Mouse (Mus musculus) adrenal gland, adult 8-10 months (tissue): ENCODE measurements around the gene Gpr33. TPM values are rescaled to one million over a fixed set of nuclear protein-coding genes. Genes with fewer than 3 reads are reported as not detected.

Source experiments
- DNase-seq: peaks from one replicate; pipeline ENCODE4 v3.0.0; 2022
- total RNA-seq, 4 experiments: library from RNA; stranded (reverse); gene quantifications; 2 replicates each; pipeline ENCODE4 v1.2.4; 2022

Gpr33 gene
- not detected for total RNA-seq

DNA sequence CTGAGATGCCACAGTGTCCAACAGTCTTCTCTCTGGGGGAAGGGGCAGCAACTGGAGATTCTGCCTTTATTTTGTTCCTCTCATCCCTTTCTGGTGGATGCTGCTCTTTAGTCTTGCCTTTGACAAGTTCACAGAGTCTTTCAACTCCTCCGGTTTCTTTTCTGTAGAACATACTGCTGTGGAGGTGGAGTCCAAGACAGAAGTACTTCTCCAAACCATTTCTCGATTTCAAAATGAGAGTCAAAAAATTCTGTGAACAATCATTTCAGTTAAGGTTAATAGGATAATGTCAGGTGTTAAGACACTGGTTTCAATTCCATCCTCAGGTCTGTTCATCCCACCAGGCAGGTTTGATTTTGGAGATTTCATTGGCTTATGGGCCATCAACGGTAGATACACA is at the start of gene Gpr33:
Gpr33 (minus strand) TSS at position 101 of the 400 bp plus-strand sequence.
- no peak for DNase-seq

DNA sequence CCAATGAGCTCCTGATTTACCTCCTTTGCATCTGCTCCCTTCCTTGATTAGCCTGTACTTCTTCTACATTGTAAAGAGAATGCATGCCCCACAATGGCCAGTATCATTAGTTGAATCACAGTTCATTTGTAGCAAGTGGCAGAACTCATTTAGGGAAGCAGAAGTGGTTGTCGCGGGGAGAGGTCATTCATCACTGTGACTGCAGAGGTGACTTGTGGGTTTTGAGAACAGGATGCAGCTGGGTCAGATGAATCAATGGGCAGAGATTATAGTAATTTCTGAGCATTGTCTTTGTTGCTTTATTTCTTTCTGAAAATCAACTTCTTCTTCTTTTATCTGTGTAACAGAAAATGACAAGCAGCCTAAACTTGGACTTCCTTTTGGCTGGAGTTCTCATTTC is 21.5 kb upstream of the Gpr33 start:
- DNase-seq = no peak

DNA sequence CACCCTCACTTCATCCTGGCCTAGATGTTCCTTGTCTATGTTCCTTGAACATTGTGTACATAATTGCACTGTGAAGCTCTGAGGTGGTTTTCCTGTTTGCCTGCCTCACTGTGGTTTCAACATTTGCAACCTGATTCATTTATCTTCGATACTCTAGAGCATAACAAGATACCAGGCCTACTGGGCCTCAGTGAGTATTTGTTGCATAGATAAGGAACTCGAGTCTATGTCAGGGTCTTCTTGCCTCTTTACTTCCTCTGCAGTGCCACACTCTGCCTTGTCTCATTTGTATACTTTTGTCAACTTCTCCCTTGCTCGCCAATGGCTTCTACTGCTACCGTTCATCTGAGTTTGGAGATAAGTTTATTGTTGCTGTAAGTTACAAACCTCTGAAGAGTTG is 18.5 kb upstream of the Gpr33 start:
- no peak for DNase-seq

DNA sequence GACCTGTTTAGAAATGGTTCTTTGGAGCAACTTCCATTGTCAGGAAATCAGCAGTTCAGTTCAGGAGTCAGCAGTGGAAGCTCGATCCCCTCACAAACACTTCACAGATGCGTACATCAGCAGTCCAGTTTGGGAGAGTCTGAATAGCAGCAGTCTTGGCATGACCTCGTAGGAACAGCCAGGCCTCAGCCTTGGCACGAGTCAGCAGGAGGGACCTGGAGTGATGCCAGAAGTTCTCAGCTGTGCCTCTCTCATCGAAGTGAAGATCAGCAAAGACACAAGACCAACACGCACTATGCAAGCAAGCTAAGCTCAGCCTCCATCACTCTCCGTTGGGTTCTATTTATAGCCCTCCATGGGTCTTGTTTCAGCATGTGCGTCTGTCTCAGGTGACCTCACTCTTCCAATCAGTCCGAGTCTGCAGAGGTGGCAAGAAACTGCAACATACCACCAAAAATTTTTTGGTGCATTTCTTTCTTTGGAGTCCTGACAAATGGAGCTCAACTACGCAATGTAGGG is 15.0 kb upstream of the Gpr33 start:
- peak; percentile 22 for DNase-seq

DNA sequence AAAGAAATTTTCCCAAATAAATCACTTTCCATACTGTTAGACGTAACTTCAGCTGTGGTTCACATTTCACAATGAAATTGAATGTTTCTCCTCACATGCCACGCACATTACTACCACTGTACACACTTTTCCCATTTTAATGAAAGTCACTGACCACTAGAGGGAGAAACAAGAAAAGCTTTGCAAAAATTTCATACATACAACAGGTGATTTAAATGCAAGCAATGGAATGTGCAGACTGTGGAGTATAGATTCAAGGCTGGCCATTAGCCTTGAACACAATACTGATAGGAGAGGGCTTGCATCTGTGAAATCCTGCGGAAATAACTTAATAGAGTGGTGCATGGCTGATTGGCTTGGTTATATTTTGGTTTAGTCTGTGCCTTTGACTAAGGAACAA is 10.5 kb upstream of the Gpr33 start:
- no peak for DNase-seq

DNA sequence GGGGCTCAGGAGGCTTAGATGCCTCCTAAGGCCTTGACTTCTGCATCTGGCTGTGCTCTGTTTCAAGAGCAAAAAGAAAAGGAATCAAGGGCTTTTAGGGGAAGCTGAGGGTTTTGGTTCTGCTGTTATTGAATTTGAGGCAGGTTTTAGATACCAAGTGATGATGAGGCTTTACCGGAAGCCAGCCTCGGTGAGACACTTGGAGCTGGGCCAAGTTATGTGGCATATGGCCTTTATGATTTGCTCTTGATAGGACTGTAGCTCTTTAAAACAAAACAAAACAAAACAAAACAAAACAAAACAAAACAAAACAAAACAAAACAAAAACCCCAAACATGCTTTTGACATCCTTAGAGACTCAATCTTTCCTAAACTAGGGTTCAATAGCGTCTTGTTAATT is 7.1 kb upstream of the Gpr33 start:
- DNase-seq = no peak

DNA sequence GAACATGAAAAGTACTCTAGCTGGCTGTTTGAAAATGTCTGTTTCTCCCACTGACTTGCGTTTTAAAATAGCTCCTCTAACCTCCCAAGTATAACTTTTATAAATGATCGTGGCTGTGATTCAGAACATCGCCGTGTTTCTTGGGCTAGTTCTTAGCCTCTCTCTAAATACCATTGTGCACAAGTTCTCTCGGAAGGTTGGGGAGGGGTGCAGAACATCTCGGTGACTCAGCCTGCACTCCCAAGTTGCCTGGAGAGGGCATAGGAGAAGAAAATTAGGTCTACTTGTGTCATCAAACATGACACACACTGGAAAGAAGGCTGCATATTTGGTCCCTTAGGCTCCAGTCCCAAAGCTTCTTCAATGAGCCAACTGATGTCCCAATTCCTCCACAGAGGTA is 4.4 kb upstream of the Gpr33 start:
- DNase-seq = no peak

DNA sequence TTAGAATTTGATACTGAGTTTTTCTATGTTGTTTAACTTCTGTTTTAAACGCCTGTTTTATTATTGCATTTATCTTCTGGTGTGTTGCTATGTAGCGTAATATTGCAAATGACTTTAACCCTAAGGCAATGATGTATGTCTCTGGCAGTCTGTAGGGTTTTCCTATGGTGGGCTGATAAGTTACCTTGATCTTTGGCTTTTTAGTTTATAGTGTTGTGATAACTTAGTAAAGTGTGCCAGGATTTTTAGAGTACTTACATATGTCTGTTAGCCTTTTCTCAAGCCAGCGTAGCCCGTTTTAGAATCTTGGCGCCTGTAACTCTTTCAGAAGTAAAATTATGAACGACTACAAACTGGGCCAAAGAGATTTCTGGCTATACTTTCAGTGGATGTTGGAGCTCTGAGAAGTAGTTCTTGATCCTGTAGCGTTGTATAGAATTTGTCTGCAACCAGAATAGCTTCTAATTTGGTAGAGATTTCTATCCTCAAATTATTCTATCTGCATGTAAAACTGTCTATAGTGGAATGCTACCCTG is 13.3 kb downstream of the Gpr33 start:
- no peak for DNase-seq

DNA sequence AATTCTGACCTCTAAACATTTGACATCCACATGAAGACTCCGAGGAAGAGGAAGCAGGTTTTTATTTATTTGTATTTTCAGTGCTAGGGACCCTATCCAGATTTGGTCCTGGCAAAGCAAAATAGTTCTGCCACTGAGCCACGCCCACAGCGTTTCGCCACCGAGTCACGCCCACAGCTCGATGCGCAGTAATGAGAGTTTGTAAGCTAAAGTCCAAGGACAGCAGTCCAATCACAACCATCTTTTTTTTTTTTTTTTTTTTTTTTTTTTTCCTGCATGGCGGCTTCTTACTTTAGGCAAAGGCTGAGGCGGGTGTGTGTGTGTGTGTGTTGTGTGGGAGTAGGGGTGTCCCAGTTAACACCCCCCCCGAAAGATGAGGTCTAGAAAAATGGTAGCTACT is 13.8 kb downstream of the Gpr33 start:
- no peak for DNase-seq

DNA sequence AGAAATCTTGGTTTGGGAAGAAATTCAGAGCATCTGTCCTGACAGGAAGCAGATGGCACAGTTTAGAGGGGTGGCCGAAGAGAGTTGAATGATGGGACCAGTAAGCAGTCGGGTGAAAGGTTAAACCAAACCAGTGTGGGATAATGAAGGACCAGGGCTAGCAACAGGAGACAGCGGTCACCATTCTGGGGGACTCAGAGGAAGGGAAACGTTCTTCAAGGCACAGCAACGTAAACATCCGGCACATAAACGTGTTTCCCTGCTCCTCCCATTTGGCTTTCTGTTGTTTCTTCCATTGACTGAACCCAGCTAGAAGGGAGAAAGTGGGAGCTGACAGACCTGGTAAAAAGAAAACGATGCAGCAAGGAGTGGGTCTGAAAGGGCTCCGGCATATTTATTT is 14.6 kb downstream of the Gpr33 start:
- DNase-seq = no peak

DNA sequence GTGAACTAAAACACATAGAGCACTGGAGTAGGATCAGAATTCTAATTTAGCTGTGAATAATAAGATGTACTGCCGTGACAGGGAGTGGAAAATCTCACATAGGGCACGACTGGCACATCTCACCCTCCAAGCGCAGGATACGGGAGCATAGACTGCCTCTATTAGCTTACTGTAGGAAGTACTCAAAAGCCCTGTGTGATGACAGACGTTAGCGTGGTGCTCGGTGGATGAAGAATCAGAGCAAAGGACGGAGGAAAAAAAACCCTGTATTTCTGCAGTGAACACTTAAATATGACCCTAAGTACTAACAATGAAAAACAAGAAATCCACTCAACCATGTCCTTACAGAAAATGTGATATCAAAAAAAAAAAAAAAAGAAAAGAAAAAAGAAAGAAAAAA is 15.7 kb downstream of the Gpr33 start:
- no peak for DNase-seq

DNA sequence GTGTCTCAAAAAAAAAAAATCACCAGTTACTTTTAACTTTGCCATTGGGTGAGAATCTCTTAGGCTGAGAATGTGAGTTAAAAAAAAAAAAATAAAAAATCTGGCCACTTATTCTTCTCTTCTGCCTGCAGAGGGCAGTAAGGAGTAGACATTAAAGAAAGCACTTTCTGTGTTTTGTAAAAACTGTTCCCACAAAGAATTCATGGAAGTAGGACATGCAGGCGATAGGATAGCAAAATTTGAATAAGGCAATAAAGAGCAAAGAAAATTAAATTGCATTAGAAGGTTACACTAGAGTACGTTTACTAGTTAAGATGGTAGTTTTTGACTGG is 17.3 kb downstream of the Gpr33 start:
- no peak for DNase-seq

DNA sequence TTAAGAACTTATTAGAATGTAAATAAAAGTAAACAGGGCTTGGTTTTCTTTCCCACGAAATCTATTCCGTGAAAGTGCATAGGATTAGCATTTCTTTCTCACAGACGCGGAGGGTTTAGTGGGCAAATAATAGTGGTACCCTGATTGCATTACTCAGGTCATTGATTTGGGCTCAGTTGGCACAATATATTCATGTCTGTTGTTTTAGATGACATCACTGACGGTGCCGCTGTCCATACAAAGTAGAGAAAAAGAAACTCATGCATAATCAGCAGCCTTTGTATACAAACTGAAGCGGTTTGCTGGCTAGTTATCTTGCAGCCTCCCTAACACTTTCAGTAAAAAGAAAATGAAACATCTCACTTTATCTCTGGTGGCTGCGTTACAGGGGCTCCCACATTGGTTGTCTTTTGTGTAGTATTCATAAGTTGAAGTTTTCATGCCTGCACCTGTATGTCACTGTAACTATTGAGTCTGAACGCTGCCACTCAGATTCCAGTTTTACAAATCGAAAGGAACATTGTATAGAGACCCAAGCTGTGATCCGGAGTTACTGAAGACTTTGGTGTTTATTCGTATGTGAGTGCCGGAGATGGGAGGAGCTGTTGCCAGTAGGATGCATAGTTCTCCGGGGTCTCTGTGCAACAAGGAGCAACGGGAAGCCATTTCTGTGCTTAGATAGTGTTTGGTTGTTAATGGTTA is 17.8 kb downstream of the Gpr33 start:
- no peak for DNase-seq

DNA sequence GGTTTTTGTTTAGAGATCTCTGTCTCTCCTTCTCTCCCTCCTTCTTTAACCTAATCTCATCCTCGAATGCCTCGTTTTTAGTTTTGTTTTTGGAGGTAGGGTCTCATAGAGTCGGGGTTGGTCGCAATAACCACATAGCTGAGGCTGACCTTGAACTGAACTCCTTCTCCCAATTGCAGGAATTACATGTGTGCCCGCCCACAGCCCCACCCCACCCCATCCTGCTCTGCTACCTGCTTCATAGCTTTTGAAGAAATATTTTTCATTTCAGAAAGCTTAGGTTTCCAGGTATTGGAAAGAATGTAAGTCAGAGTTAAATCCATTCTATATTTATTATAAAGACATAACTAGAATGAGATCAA is 21.2 kb downstream of the Gpr33 start:
- no peak for DNase-seq

DNA sequence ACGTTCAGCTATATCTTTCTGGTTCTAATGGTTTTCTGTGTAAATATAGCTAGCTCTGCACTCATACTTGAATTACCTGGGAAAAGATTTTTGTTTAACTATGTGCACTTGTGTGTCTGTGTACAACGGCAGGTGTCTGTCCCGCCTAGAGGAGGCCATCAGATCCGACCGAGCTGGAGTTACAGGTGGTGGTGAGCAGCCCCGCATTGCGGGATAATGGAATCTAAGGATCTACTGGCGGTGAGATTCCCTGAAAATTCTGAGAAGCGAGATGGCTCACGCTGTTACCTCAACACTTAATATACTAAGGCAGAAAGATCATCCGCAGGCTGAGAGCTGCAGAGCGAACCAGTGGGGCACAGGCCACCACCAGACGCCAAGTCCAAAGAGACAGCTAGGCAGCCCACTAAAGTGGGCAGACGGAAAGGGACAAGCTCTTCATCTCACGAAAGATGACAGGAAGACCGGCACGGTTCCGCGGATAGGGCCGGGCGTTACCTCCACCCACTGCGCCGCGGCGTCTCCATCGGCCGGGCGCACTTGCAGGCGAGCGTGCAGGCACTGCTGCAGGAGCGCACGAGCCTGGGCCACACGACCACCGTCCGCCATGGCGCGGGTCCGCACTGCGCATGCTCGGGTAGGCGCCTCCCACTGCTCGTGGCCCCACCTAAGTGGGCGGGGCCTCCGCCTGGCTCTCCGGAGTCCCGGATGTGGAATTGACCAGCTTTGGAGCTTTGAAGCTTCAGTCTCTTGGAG is 21.8 kb downstream of the Gpr33 start, which contains the start of gene Dtd2:
Dtd2 (minus strand) TSS at position 625 of the 756 bp plus-strand sequence.
- DNase-seq = peak; percentile 86

DNA sequence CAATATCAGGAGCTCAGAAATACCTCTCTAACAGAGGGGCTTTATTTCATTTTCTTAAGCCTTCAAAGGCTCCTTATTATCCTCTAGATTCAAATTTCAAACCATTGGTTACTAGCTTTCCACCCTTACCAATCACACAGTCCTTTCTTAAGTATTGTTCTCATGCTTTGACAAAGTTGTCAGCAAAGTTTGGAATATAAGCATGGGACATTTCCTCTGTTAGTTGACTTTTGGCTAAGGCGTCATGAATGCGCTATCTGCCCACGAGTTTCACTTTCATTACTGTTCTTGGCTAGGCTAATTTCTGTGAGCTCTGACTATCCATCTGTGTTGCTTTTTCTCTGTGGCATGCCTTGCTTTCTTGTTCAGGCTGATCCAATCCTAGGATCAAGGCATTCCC is 25.1 kb downstream of the Gpr33 start:
- no peak for DNase-seq

DNA sequence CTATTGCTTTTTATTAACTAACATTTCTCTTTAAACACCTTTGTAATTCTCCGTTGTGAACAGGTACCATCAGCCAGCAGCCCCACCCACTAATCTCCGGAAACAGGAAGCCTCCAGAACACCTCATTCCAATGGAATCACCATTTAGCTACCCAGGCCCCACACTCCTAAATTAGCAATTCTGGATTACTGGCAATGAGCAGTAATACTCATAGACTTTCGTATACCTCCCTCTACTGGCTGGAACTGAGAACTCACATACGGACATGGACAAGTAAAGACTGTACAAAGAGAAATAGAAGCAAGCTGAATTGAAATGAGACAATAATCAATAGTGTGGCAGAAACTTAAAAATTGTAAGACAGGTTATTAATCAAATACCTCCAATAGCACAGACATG is 26.3 kb downstream of the Gpr33 start:
- DNase-seq = peak; percentile 23

DNA sequence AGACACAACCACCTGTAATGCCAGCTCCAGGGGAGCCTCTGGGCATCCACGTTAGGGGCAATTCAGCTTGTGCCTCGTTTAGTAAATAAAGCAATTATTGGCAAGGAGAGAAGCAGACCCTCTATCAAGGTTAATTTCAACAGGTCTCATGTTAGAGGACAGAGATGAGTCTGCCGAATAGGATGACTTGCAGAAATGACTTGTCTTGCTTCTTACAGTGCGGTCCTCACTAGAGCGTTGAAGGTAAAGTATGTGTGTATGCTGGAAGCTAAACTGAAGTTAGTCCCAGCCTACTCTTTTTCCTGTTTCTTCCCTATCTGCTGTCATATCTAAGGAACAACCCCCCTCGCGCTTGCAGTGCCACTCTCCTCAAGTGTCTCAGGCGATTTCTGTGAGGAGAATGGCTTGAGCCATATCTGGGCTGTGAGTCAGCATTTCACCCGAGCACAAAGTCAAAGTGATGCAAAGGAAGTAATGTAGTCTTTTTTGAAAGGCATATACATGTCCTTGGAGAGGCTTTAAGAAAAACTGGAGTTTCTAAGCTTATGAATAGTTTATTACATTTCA is 29.4 kb downstream of the Gpr33 start:
- no peak for DNase-seq

DNA sequence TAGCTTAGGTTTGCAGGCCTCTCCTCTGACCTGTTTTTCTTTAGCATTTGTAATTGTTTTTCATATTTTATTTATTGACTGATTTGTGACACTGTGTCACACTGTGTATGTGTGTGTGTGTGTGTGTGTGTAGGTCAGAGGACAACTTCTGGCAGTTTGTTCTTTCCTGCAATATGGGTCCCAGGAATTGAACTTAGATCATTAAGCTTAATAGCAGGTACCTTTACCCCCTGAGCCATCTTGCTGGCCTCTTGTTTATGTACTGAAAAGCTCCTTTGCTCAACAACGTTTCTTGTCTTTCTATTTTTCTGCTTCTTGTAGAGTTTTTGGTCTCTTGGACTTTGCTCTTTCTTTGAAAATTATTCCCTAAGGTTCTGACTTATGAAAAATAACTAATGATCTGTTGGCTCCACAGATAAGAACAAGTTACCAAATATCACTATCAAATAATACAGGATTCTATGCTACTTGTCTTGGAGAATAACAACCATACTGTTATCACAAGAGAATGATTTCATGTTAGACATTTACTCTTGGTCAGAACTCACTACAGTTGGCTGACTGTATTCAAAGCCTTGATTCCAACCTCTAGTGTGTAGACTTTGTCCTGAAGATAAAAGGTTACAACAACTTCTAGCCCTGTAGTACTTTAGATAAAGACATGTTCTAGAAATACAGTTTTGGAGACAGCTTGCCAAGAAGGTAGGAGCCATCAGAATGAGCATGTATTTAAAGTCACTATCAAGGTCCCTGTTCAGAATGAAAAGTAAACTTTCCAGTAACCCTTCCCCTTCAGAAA is 31.9 kb downstream of the Gpr33 start:
- no peak for DNase-seq

DNA sequence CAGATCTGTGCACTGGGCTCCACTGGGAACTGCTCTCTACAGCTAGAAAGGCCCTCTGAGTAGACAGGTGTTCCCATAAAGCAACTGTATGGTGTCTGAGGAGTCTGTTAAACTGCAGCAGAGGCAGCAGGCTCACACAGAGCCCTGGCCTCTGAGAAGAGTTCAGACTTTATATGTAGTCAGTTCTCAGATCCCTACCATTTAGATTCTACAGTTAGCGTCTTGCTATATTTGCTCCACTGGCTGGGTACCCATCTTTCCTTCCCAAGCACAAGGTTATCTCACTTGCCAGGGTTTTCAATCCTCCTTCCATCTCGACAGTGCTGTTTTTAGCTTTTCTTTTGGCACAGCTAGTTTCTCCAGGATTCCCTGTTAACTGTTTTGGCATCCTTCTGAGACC is 37.2 kb downstream of the Gpr33 start:
- no peak for DNase-seq

DNA sequence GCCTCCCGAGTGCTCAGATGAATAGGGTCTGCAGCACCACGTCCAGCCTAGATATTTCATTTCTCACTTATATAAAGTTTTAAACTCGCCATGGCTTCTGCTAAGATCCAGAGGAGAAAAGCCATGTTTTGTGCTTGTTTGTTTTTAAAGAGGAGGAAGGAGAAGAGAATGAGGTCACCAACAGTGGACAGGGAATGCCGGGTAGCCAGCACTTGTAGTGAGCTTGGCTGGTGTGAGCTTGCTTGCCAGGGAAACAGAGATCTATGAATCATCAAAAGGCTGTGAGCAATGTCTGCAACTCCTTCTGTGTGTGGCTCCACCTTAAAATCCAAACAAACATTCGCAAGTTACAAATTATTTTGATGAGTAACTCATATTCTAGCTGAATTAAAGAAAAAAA is 39.3 kb downstream of the Gpr33 start:
- DNase-seq = no peak

DNA sequence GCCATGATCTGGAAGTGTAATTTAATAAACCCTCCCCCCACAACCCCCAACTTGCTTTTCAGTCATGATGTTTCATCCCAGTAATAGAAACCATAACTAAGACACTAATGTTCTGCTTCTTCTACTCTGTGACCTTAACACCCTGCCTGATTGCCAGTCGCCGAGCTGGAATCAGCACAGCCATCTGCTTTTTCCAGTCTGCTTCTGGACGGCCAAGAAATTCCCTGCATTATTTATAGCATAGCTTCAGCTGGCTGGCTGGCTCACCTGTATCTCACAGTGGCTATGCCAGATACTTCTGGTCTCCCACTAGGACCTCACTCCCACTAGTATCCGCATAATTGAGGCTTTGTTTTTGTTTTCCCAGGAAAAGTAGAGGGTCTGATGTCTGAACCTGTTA is 42.0 kb downstream of the Gpr33 start:
- DNase-seq = no peak
